Mouse (Mus musculus) intestine, embryonic 15.5 days (tissue): Measurements from ENCODE around the gene Bmp6. TPM values are rescaled to one million over a fixed set of nuclear protein-coding genes. Genes with fewer than 3 reads are reported as not detected.

Experiments
- ATAC-seq: fragments of 200-750 bp; cut with Nextera tagmentation; 2 replicates; pipeline ENCODE4 v1.8.0; 2017; ENCODE audit warnings: moderate TSS enrichment, moderate library complexity
- H3K27ac ChIP-seq: fragments of 300-500 bp; sonication (generic); 2 replicates; pipeline ENCODE4 v1.5.1; 2015; ENCODE audit warnings: mild to moderate bottlenecking, inconsistent platforms
- H3K27me3 ChIP-seq: fragments of 300-500 bp; sonication (generic); replicated peaks from 2 replicates; pipeline ENCODE4 v1.6.1; 2015; ENCODE audit warnings: inconsistent platforms
- H3K36me3 ChIP-seq: fragments of 300-500 bp; sonication (generic); 2 replicates; pipeline ENCODE4 v1.6.1; 2015; ENCODE audit warnings: inconsistent platforms
- H3K4me1 ChIP-seq: fragments of 300-500 bp; sonication (generic); replicated peaks from 2 replicates; pipeline ENCODE4 v1.6.1; 2015; ENCODE audit warnings: inconsistent platforms
- H3K4me2 ChIP-seq: fragments of 300-500 bp; sonication (generic); replicated peaks from 2 replicates; pipeline ENCODE4 v1.6.1; 2015; ENCODE audit warnings: mild to moderate bottlenecking, inconsistent platforms
- H3K4me3 ChIP-seq: fragments of 300-500 bp; sonication (generic); replicated peaks from 2 replicates; pipeline ENCODE4 v1.5.1; 2015; ENCODE audit warnings: inconsistent platforms
- H3K9ac ChIP-seq: fragments of 300-500 bp; sonication (generic); 2 replicates; pipeline ENCODE4 v1.6.1; 2015; ENCODE audit warnings: inconsistent platforms
- H3K9me3 ChIP-seq: fragments of 300-500 bp; sonication (generic); 2 replicates; pipeline ENCODE4 v1.6.1; 2016; ENCODE audit warnings: inconsistent platforms
- WGBS: fragments of 180-500 bp; shearing (Covaris S2); methylation state at CpG from one replicate; pipeline ENCODE4 v1.1.7; 2015; 5-methylcytosine and 5-hydroxymethylcytosine counted together
- polyA plus RNA-seq: library from polyadenylated mRNA; unstranded; fragments of >200 nt; fragmentation: Nextera tagmentation; extraction: Ambion mirVana; gene quantifications from 2 replicates; pipeline ENCODE4 v1.2.1, GENCODE M21; 2015

Bmp6 gene
- polyA plus RNA-seq, 1 experiment from 2014 or later, result 1.5 TPM

DNA sequence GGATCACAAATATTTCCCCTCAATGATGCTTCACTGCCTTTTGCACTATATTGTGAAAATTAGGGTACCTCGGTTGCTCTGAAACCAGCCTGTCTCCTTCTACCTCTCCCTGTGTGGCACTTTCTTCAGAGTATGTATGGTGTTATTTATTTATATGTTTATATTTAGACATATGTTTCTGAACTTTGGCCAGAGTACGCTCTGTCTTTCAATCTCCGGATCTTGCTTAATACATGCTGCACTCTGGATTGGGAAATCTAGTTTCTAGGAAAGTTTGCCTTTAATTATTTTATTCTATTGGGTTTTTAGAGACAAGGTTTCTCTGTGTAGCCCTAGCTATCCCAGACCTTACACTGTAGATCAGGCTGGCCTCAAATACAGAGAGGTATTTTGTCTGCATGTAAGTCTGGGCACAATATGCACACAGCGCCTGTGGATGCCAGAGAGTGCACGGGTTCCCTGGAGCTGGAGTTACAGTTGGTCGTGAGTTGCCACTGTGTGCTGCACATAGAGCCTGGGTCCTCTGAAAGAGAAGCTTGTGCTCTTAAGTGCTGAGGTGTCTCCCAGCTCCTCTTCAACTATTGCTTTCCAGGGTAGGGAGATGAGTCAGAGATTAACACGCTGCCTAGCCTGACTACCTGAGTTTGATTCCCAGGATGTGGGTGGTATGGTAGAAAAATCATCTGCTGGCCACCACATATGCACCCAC is 194.4 kb downstream of the Bmp6 start:
- H3K27me3 ChIP-seq, result no peaks in the 10 kb centered on the region
- WGBS, result 86% methylated on average over 7 of the region's 7 CpGs
- no peak for ATAC-seq

GRCm38 (mm10) chr13:38543455-38544125 is 198.7 kb downstream of the Bmp6 start:
- Histone ChIP-seq H3K4me1 (no peaks in the 10 kb centered on the region), H3K9ac (no peak overlapping the region), H3K4me2 (no peak overlapping the region), H3K4me3 (no peak overlapping the region), H3K27ac (no peak overlapping the region), H3K27me3 (no peaks in the 10 kb centered on the region), H3K9me3 (no peaks in the 10 kb centered on the region), H3K36me3 (no peaks in the 10 kb centered on the region)
- ATAC-seq, result no peak
- WGBS, result 88% methylated on average over 8 of the region's 8 CpGs

More for the DNA sequence above, 194.4 kb downstream of the Bmp6 start:
- Histone ChIP-seq H3K27ac (no peak overlapping the region), H3K9me3 (no peaks in the 10 kb centered on the region), H3K36me3 (no peaks in the 10 kb centered on the region), H3K4me3 (no peak overlapping the region), H3K9ac (no peak overlapping the region), H3K4me2 (no peak overlapping the region), H3K4me1 (no peaks in the 10 kb centered on the region)

GRCm38 (mm10) chr13:38544769-38545445 is 200.0 kb downstream of the Bmp6 start:
- Histone ChIP-seq H3K27ac (no peak overlapping the region), H3K4me1 (no peaks in the 10 kb centered on the region), H3K9ac (no peak overlapping the region), H3K9me3 (no peaks in the 10 kb centered on the region), H3K4me2 (no peak overlapping the region), H3K4me3 (no peak overlapping the region), H3K27me3 (no peaks in the 10 kb centered on the region), H3K36me3 (no peaks in the 10 kb centered on the region)
- WGBS, result 73% methylated on average over 8 of the region's 8 CpGs
- no peak for ATAC-seq

DNA sequence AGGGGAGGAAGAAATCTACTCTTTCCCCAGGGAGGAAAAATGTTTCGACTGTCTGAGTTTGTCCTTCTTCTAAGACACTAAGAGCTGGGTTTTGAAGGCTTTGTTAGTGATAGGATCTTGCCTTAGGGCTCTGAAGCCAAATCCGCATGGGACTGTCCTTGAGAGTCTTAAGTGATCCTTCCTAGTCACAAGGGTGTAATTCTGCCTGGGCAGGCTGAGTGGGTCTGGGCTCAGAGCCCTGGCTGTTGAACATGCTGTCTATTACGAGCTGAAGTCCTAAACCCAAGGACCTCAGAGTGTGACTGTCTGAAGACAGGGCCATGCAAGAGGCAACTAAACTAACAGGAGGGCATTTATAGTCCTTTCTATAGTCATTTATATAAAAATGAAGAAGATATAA is 200.6 kb downstream of the Bmp6 start:
- ATAC-seq, result no peak
- H3K4me2 ChIP-seq, result no peak overlapping the region
- WGBS, result 75% methylated on average over 3 of the region's 3 CpGs
- no peaks in the 10 kb centered on the region for H3K36me3 ChIP-seq
- no peaks in the 10 kb centered on the region for H3K9me3 ChIP-seq
- H3K27me3 ChIP-seq, result no peaks in the 10 kb centered on the region
- no peak overlapping the region for H3K9ac ChIP-seq
- H3K27ac ChIP-seq, result no peak overlapping the region
- H3K4me3 ChIP-seq, result no peak overlapping the region
- no peaks in the 10 kb centered on the region for H3K4me1 ChIP-seq

DNA sequence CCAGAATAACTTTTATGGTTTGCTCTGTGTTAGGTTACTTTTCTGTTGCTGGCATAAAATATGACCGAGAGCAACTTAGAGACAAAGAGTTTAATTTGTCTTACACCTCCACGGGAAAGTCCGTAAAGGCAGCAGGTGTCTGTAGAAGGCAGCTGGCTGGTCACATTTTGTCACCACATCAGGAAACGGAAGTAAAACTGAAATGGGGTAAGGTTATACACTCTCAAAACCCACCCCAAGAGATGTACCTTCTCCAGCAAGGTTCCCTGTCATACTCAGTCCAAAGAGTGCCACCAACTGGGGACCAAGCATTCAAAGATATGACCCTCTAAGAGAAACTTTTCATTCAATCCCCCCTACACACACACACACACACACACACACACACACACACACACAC is 201.8 kb downstream of the Bmp6 start:
- WGBS, result 83% methylated on average over 4 of the region's 4 CpGs
- Histone ChIP-seq H3K9ac (no peak overlapping the region), H3K27ac (no peak overlapping the region), H3K4me1 (no peaks in the 10 kb centered on the region), H3K9me3 (no peaks in the 10 kb centered on the region), H3K36me3 (no peaks in the 10 kb centered on the region), H3K27me3 (no peaks in the 10 kb centered on the region), H3K4me2 (no peak overlapping the region), H3K4me3 (no peak overlapping the region)
- ATAC-seq, result no peak

- H3K4me2 ChIP-seq, result no peak overlapping the region
- 76% methylated on average over 5 of the region's 5 CpGs for WGBS
- no peaks in the 10 kb centered on the region for H3K9me3 ChIP-seq
- H3K4me3 ChIP-seq, result no peak overlapping the region
- no peak overlapping the region for H3K27ac ChIP-seq
- no peaks in the 10 kb centered on the region for H3K4me1 ChIP-seq
- H3K9ac ChIP-seq, result no peak overlapping the region
- no peak for ATAC-seq
- no peaks in the 10 kb centered on the region for H3K27me3 ChIP-seq
- no peaks in the 10 kb centered on the region for H3K36me3 ChIP-seq
Observed at GRCm38 (mm10) chr13:38547717-38548116, 202.8 kb downstream of the Bmp6 start.

DNA sequence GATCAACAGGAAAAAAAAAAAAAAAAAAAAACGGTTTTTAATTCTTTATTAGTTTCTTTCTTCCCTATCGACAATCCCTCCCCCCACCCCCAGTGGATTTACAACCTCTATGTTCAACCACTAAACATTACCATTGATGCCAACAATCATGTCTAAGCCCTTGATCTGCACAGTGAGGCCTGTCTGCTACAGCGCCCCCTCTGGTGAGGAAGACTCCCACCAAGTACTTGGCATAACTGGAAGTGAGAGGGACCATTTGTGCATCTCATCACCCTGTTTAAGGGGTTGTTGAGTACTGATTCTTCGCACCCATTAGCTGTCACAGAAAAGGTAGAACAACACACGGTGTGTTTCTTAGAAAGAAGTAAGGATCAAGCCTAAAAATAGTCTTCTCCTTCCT is 203.8 kb downstream of the Bmp6 start:
- 78% methylated on average over 5 of the region's 5 CpGs for WGBS
- no peak for ATAC-seq

More for the DNA sequence above, 203.8 kb downstream of the Bmp6 start:
- H3K27ac ChIP-seq, result no peak overlapping the region
- H3K4me2 ChIP-seq, result no peak overlapping the region
- H3K36me3 ChIP-seq, result no peaks in the 10 kb centered on the region
- H3K9me3 ChIP-seq, result no peaks in the 10 kb centered on the region
- H3K4me3 ChIP-seq, result no peak overlapping the region
- no peak overlapping the region for H3K9ac ChIP-seq
- H3K27me3 ChIP-seq, result no peaks in the 10 kb centered on the region
- no peaks in the 10 kb centered on the region for H3K4me1 ChIP-seq

Other genes with a start within 250 kb of the Bmp6 start
- 8.6 and 9.1 TPM in 2 replicates for gene Dsp, start 193.8 kb upstream of the Bmp6 start, polyA plus RNA-seq
- 35.2 and 36.4 TPM in 2 replicates for gene Snrnp48, start 140.2 kb upstream of the Bmp6 start, polyA plus RNA-seq
- gene Txndc5, start 183.7 kb downstream of the Bmp6 start, polyA plus RNA-seq, result 245 and 256 TPM in 2 replicates